Mouse (Mus musculus) heart, embryonic 10.5 days (tissue): ENCODE measurements around the gene Gm20388. TPM values are rescaled to one million over a fixed set of nuclear protein-coding genes. Genes with fewer than 3 reads are reported as not detected.

ENCODE experiments used
- DNase-seq: peaks from one replicate; pipeline ENCODE4 v3.0.0-alpha.2; 2017; ENCODE audit warnings: low spot score
- H3K27ac ChIP-seq: fragments of 300-500 bp; sonication (generic); 2 replicates; pipeline ENCODE4 v1.5.1; 2016; ENCODE audit warnings: mild to moderate bottlenecking
- H3K27me3 ChIP-seq: fragments of 300-500 bp; sonication (generic); 2 replicates; pipeline ENCODE4 v1.6.1; 2016; ENCODE audit warnings: mild to moderate bottlenecking; ENCODE audit not compliant: poor library complexity, insufficient read depth, severe bottlenecking
- H3K36me3 ChIP-seq: fragments of 300-500 bp; sonication (generic); 2 replicates; pipeline ENCODE4 v1.6.1; 2016; ENCODE audit warnings: mild to moderate bottlenecking, moderate library complexity
- H3K4me1 ChIP-seq: fragments of 300-500 bp; sonication (generic); 2 replicates; pipeline ENCODE4 v1.6.1; 2016; ENCODE audit warnings: mild to moderate bottlenecking
- H3K4me3 ChIP-seq: fragments of 300-500 bp; sonication (generic); 2 replicates; pipeline ENCODE4 v1.5.1; 2016; ENCODE audit warnings: mild to moderate bottlenecking, moderate library complexity
- H3K9me3 ChIP-seq: fragments of 300-500 bp; sonication (generic); 2 replicates; pipeline ENCODE4 v1.6.1; 2016; ENCODE audit warnings: mild to moderate bottlenecking, moderate library complexity
- WGBS: fragments of 180-500 bp; shearing (Covaris S2); methylation state at CpG from one replicate; pipeline ENCODE4 v1.1.7; 2016; 5-methylcytosine and 5-hydroxymethylcytosine counted together
- polyA plus RNA-seq: library from polyadenylated mRNA; unstranded; fragments of >200 nt; fragmentation: Nextera tagmentation; extraction: Ambion mirVana; gene quantifications from 2 replicates; pipeline ENCODE4 v1.2.1, GENCODE M21; 2016

Gene Gm20388
- polyA plus RNA-seq, 1 experiment from 2014 or later: 4.5 TPM

- Histone ChIP-seq H3K36me3 (peaks cover 3% of the 10 kb centered on the region; the same call in 1 of the 2 replicates), H3K27ac (no peak overlapping the region), H3K27me3 (peaks cover 65% of the 10 kb centered on the region), H3K4me1 (peaks cover 39% of the 10 kb centered on the region), H3K4me3 (no peak overlapping the region), H3K9me3 (no peaks in the 10 kb centered on the region)
- no peak for DNase-seq
- 79% methylated on average over 2 of the region's 2 CpGs for WGBS
Observed at GRCm38 (mm10) chr8:123887956-123888355, 3977.3 kb downstream of the Gm20388 start.

- Histone ChIP-seq H3K4me3 (no peak overlapping the region), H3K4me1 (peaks cover 37% of the 10 kb centered on the region), H3K27ac (no peak overlapping the region), H3K27me3 (peaks cover 68% of the 10 kb centered on the region), H3K9me3 (no peaks in the 10 kb centered on the region), H3K36me3 (peaks cover 3% of the 10 kb centered on the region; the same call in 1 of the 2 replicates)
- 70% methylated on average over 4 of the region's 4 CpGs for WGBS
- no peak for DNase-seq
Observed at GRCm38 (mm10) chr8:123889797-123890196, 3979.2 kb downstream of the Gm20388 start.

- Histone ChIP-seq H3K27ac (no peak overlapping the region), H3K4me3 (peak overlapping the region; percentile 45), H3K9me3 (no peaks in the 10 kb centered on the region), H3K4me1 (peaks cover 43% of the 10 kb centered on the region), H3K36me3 (peaks cover 3% of the 10 kb centered on the region; the same call in 1 of the 2 replicates), H3K27me3 (peaks cover 68% of the 10 kb centered on the region)
- DNase-seq: no peak
- WGBS: 2% methylated on average over 11 of the region's 11 CpGs
Observed at GRCm38 (mm10) chr8:123891271-123891670, 3980.6 kb downstream of the Gm20388 start.

- DNase-seq: no peak
- WGBS: 4% methylated on average over 49 of the region's 49 CpGs
- Histone ChIP-seq H3K9me3 (no peaks in the 10 kb centered on the region), H3K36me3 (peaks cover 3% of the 10 kb centered on the region; the same call in 1 of the 2 replicates), H3K4me1 (peaks cover 43% of the 10 kb centered on the region), H3K27me3 (peaks cover 73% of the 10 kb centered on the region), H3K4me3 (peak overlapping the region; percentile 45), H3K27ac (no peak overlapping the region)
Observed at GRCm38 (mm10) chr8:123891883-123892585, 3981.4 kb downstream of the Gm20388 start.

- H3K27ac ChIP-seq: no peak overlapping the region
- DNase-seq: no peak
- H3K4me1 ChIP-seq: peaks cover 43% of the 10 kb centered on the region
- 11% methylated on average over 30 of the region's 30 CpGs for WGBS
- peaks cover 70% of the 10 kb centered on the region for H3K27me3 ChIP-seq
- no peaks in the 10 kb centered on the region for H3K9me3 ChIP-seq
- H3K4me3 ChIP-seq: peak overlapping the region; percentile 45
- H3K36me3 ChIP-seq: peaks cover 5% of the 10 kb centered on the region; the same call in 1 of the 2 replicates
Observed at GRCm38 (mm10) chr8:123892586-123893155, 3982.0 kb downstream of the Gm20388 start.

GRCm38 (mm10) chr8:123893413-123893812, 3982.8 kb downstream of the Gm20388 start:
- 63% methylated on average over 11 of the region's 11 CpGs for WGBS
- H3K4me3 ChIP-seq: peak overlapping the region; percentile 45
- peaks cover 6% of the 10 kb centered on the region; the same call in 1 of the 2 replicates for H3K36me3 ChIP-seq
- peaks cover 70% of the 10 kb centered on the region for H3K27me3 ChIP-seq
- H3K9me3 ChIP-seq: no peaks in the 10 kb centered on the region
- DNase-seq: no peak
- H3K4me1 ChIP-seq: peaks cover 43% of the 10 kb centered on the region
- H3K27ac ChIP-seq: no peak overlapping the region

- Histone ChIP-seq H3K9me3 (no peaks in the 10 kb centered on the region), H3K27ac (peak within 1 kb of the TSS; percentile 69), H3K4me1 (peaks cover 43% of the 10 kb centered on the region), H3K36me3 (peaks cover 16% of the 10 kb centered on the region; the same call in 1 of the 2 replicates), H3K4me3 (peak within 1 kb of the TSS; percentile 45), H3K27me3 (peaks cover 70% of the 10 kb centered on the region)
- WGBS: 12% methylated on average over 15 of the region's 15 CpGs
- no peak for DNase-seq
Observed at GRCm38 (mm10) chr8:123894502-123895097, 3984.0 kb downstream of the Gm20388 start, which contains the start of gene Acta1. Gene Acta1 (minus strand): TSS chr8:123894751.

- DNase-seq: no peak
- Histone ChIP-seq H3K4me1 (peaks cover 43% of the 10 kb centered on the region), H3K4me3 (peak overlapping the region; percentile 45; the same call in 1 of the 2 replicates), H3K27ac (peak overlapping the region; percentile 69), H3K27me3 (peaks cover 69% of the 10 kb centered on the region), H3K36me3 (peaks cover 20% of the 10 kb centered on the region), H3K9me3 (no peaks in the 10 kb centered on the region)
- WGBS: 76% methylated on average over 3 of the region's 4 CpGs
Observed at GRCm38 (mm10) chr8:123895230-123895629, 3984.6 kb downstream of the Gm20388 start.

- DNase-seq: no peak
- Histone ChIP-seq H3K4me1 (peaks cover 43% of the 10 kb centered on the region), H3K27me3 (peaks cover 63% of the 10 kb centered on the region), H3K36me3 (peaks cover 26% of the 10 kb centered on the region), H3K9me3 (no peaks in the 10 kb centered on the region), H3K4me3 (no peak overlapping the region), H3K27ac (no peak overlapping the region)
- 59% methylated on average over 9 of the region's 9 CpGs for WGBS
Observed at GRCm38 (mm10) chr8:123895680-123896365, 3985.2 kb downstream of the Gm20388 start.

GRCm38 (mm10) chr8:123896366-123896761, 3985.7 kb downstream of the Gm20388 start:
- 53% methylated on average over 14 of the region's 14 CpGs for WGBS
- H3K9me3 ChIP-seq: no peaks in the 10 kb centered on the region
- no peak for DNase-seq
- peaks cover 32% of the 10 kb centered on the region for H3K36me3 ChIP-seq
- H3K27ac ChIP-seq: no peak overlapping the region
- peaks cover 43% of the 10 kb centered on the region for H3K4me1 ChIP-seq
- peaks cover 58% of the 10 kb centered on the region for H3K27me3 ChIP-seq
- no peak overlapping the region for H3K4me3 ChIP-seq

GRCm38 (mm10) chr8:123896774-123897173, 3986.1 kb downstream of the Gm20388 start:
- Histone ChIP-seq H3K4me1 (peaks cover 39% of the 10 kb centered on the region), H3K27me3 (peaks cover 54% of the 10 kb centered on the region), H3K9me3 (no peaks in the 10 kb centered on the region), H3K36me3 (peaks cover 36% of the 10 kb centered on the region), H3K27ac (no peak overlapping the region), H3K4me3 (no peak overlapping the region)
- WGBS: 53% methylated on average over 10 of the region's 10 CpGs
- no peak for DNase-seq

- H3K27me3 ChIP-seq: peaks cover 36% of the 10 kb centered on the region
- H3K27ac ChIP-seq: no peak overlapping the region
- no peak overlapping the region for H3K4me3 ChIP-seq
- no peak for DNase-seq
- peaks cover 22% of the 10 kb centered on the region for H3K4me1 ChIP-seq
- no peaks in the 10 kb centered on the region for H3K9me3 ChIP-seq
- 81% methylated on average over 5 of the region's 5 CpGs for WGBS
- H3K36me3 ChIP-seq: peaks cover 51% of the 10 kb centered on the region
Observed at GRCm38 (mm10) chr8:123898576-123898975, 3987.9 kb downstream of the Gm20388 start.
